26 mouse cellular contexts compared by ENCODE assay signal in the genomic region with DNA sequence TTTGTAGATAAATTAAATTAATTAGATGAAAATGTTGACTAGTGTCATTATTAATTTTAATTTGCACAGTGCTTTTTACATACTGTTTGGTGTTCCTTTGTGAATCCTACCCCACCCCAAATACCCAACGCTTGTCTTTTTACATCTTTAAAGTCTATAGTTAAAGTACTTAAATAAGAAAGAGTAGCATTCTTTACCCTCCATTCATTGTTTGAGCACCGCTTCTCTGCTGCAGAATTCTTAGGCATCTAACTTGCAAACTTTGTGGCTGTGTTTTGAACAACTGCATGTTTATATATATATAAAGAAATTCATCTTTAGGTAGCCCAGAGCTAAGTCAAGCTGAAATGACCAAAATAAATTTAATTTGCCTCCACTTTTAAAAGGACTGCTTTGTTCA.
"Had no signal": no experiment of that assay in that cellular context is flagged by ENCODE, and none has a peak within 500 bp of the region (broad histone marks: within the 10 kb centered on the region; RNA-seq: fewer than 3 reads in every experiment).

No protein-coding gene starts in this region.

- H3K4me1 ChIP-seq: heart, embryonic 10.5 days; heart, embryonic 12.5 days; hindbrain, embryonic 12.5 days; intestine, embryonic 15.5 days had no signal

- H3K9ac ChIP-seq: heart, embryonic 12.5 days; hindbrain, embryonic 12.5 days; hindbrain, embryonic 14.5 days; intestine, embryonic 15.5 days; limb, embryonic 12.5 days had no signal

- H3K4me2 ChIP-seq: heart, embryonic 12.5 days; hindbrain, embryonic 12.5 days; hindbrain, embryonic 14.5 days; intestine, embryonic 15.5 days; limb, embryonic 12.5 days; liver, embryonic 11.5 days had no signal

- H3K36me3 ChIP-seq: heart, embryonic 10.5 days; heart, embryonic 12.5 days; hindbrain, embryonic 10.5 days; hindbrain, embryonic 12.5 days; intestine, embryonic 15.5 days; limb, embryonic 10.5 days; limb, embryonic 12.5 days had no signal

- DNase-seq: gastrocnemius, adult 2 months; gastrocnemius, postnatal 10 days; gastrocnemius, postnatal 25 days; heart, adult 18-20 months; heart, postnatal 10 days; heart, postnatal 4 days; kidney, adult 18-20 months; kidney, adult 8-10 months; kidney, postnatal 10 days; kidney, postnatal 25 days; kidney, postnatal 4 days; liver had no signal

- ATAC-seq: hindbrain, embryonic 16.5 days; inflammation-experienced regulatory T-cells, adult 6 months; intestine, embryonic 15.5 days; intestine, postnatal 0 days had no signal

- H3K9me3 ChIP-seq: heart, embryonic 10.5 days; heart, embryonic 12.5 days; hindbrain, embryonic 10.5 days; hindbrain, embryonic 12.5 days; intestine, embryonic 15.5 days; limb, embryonic 10.5 days; limb, embryonic 12.5 days had no signal

- H3K27ac ChIP-seq: gastrocnemius, adult 2 months; heart, embryonic 10.5 days; hindbrain, embryonic 10.5 days; hindbrain, embryonic 12.5 days; hindbrain, embryonic 14.5 days; intestine, embryonic 15.5 days; layer of hippocampus, adult 2 months; left cerebral cortex, adult 2 months; limb, embryonic 10.5 days; limb, embryonic 12.5 days had no signal

- H3K27me3 ChIP-seq: hindbrain, embryonic 12.5 days; intestine, embryonic 15.5 days; limb, embryonic 12.5 days had no signal

- H3K4me3 ChIP-seq: gastrocnemius, adult 2 months; heart, embryonic 10.5 days; heart, embryonic 12.5 days; hindbrain, embryonic 10.5 days; hindbrain, embryonic 12.5 days; intestine, embryonic 15.5 days; layer of hippocampus, adult 2 months; left cerebral cortex, adult 2 months; limb, embryonic 10.5 days; limb, embryonic 12.5 days had no signal
